Mouse (Mus musculus): ENCODE data around the gene Actr1a.

The Actr1a gene

GRCm38 (mm10) chr19:46332721-46333339 is 62.7 kb downstream of the Actr1a start:
- in situ Hi-C loops (cut with MboI; ENCODE audit: low pct_unique_long_range_greater_than_20kb in 1 of 2, low sequenced_read_pairs in 2 of 2, unreplicated experiment in 1 of 2), result no loop called here

- in situ Hi-C loops (cut with MboI; ENCODE audit: low pct_unique_long_range_greater_than_20kb in 1 of 2, low sequenced_read_pairs in 2 of 2, unreplicated experiment in 1 of 2), result no loop called here
Measured at GRCm38 (mm10) chr19:46331936-46332335, 63.6 kb downstream of the Actr1a start.

GRCm38 (mm10) chr19:46331326-46331725 is 64.2 kb downstream of the Actr1a start:
- in situ Hi-C loops (cut with MboI; ENCODE audit: low pct_unique_long_range_greater_than_20kb in 1 of 2, low sequenced_read_pairs in 2 of 2, unreplicated experiment in 1 of 2), result no loop called here

GRCm38 (mm10) chr19:46330696-46331095 is 64.9 kb downstream of the Actr1a start:
- in situ Hi-C loops (cut with MboI; ENCODE audit: low pct_unique_long_range_greater_than_20kb in 1 of 2, low sequenced_read_pairs in 2 of 2, unreplicated experiment in 1 of 2), result no loop called here

- in situ Hi-C loops (cut with MboI; ENCODE audit: low pct_unique_long_range_greater_than_20kb in 1 of 2, low sequenced_read_pairs in 2 of 2, unreplicated experiment in 1 of 2), result no loop called here
Measured at GRCm38 (mm10) chr19:46329951-46330350, 65.6 kb downstream of the Actr1a start.

- in situ Hi-C loops (cut with MboI; ENCODE audit: low pct_unique_long_range_greater_than_20kb in 1 of 2, low sequenced_read_pairs in 2 of 2, unreplicated experiment in 1 of 2), result no loop called here
Measured at GRCm38 (mm10) chr19:46329031-46329641, 66.4 kb downstream of the Actr1a start.

GRCm38 (mm10) chr19:46328081-46329030 is 67.2 kb downstream of the Actr1a start, which contains the start of gene Fbxl15:
Gene Fbxl15 (plus strand): TSS chr19:46328184.
- in situ Hi-C loops (cut with MboI; ENCODE audit: low pct_unique_long_range_greater_than_20kb in 1 of 2, low sequenced_read_pairs in 2 of 2, unreplicated experiment in 1 of 2), result no loop called here

- in situ Hi-C loops (cut with MboI; ENCODE audit: low pct_unique_long_range_greater_than_20kb in 1 of 2, low sequenced_read_pairs in 2 of 2, unreplicated experiment in 1 of 2), result no loop called here
Measured at GRCm38 (mm10) chr19:46327531-46328064, 68.0 kb downstream of the Actr1a start.

Data from mouse embryonic stem cell (cell line).